Mouse (Mus musculus) bone marrow macrophage, adult 2 months (primary cell): ENCODE results near the gene 1700067P10Rik.

ENCODE experiments used
- CTCF ChIP-seq: IDR thresholded peaks from 2 replicates; pipeline ENCODE4 v1.5.1; 2012; ENCODE audit warnings: low read depth, mild to moderate bottlenecking, low read length, moderate library complexity
- POLR2A ChIP-seq: IDR thresholded peaks from 2 replicates; pipeline ENCODE4 v1.6.1; 2012; ENCODE audit warnings: mild to moderate bottlenecking, low read depth, low read length, borderline replicate concordance

DNA sequence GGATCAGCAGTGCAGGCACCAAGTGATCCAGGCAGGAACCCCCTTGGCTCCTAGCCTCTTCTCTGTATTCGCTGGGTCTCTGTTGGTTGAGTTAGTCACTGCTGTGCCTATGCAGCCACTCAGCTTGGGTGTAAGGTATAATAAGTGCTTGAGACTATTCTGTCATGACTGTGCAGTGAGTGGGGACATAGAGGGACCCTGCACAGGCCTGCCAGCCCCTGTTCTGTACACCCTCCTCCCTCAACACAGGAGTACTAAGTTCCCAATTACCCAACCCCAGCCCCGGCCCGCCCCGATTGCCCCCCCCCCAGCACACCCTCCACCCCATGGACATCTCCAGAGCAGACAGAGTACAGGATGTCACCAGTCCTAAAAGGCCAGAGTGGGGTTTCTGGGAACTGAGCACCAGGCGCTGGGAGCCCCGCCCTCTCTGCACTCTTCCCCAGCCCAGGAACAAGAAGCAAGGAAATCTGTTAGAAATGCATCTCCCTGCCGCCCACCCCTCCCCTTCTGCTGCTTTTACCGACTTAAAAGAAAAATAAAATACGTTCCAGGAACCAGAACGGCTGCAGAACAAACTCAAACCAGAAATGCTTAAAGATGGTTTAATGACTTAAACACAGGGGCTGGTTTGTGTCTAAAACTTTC lies 24.8 kb upstream of the 1700067P10Rik start:
- TF ChIP-seq POLR2A (no peak), CTCF (no peak)
